Mouse (Mus musculus): Measurements from ENCODE around the gene Pax2. TPM values are rescaled to one million over a fixed set of nuclear protein-coding genes. Genes with fewer than 3 reads are reported as not detected.
A peak's percentile ranks its signal among the peaks of the same experiment; 100 is the strongest.

Pax2 gene
- polyA plus RNA-seq, 1 experiment from 2014 or later, result 8.0 TPM

GRCm38 (mm10) chr19:44734116-44734515 lies 21.7 kb upstream of the Pax2 start:
- no peak overlapping the region for H3K27ac ChIP-seq (ENCODE audit: low read depth, low read length)
- no peak for DNase-seq (ENCODE audit: low spot score)

DNA sequence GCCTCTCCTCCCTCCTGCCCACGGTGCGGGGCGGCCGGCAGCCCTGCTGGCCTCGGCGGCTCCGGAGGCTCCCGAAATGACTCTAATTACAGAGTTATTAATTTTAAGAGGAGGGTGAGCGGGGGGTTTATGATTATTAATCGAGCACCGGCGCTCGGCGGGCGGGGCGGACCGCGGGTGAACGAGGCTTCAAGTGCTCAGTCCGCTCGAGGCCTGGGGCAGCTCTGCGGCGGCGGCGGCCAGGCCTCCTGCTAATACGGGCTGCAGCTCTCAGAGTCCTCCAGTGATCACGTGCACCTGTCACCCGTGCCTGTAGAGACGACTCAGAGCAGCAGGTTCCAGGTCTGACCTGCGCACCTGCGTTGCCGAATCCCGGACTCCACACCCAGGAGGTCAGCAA lies 21.2 kb upstream of the Pax2 start:
- Histone ChIP-seq H3K9ac (ENCODE audit: low read length) (no peak overlapping the region), H3K9me3 (ENCODE audit: control insufficient read depth, low read length) (no peaks in the 10 kb centered on the region), H3K4me1 (ENCODE audit: control insufficient read depth, insufficient read depth, low read length) (no peaks in the 10 kb centered on the region), H3K27me3 (ENCODE audit: control insufficient read depth, insufficient read depth, low read length) (peaks cover 86% of the 10 kb centered on the region), H3K36me3 (ENCODE audit: control insufficient read depth, insufficient read depth, low read length) (no peaks in the 10 kb centered on the region), H3K4me2 (ENCODE audit: low read depth) (peak overlapping the region; percentile 31), H3K27ac (ENCODE audit: low read depth, low read length) (no peak overlapping the region), H3K4me3 (ENCODE audit: low read depth, low read length) (no peak overlapping the region)
- ATAC-seq (ENCODE audit: insufficient read depth, low FRiP score, low TSS enrichment), result no peak
- no peak for DNase-seq (ENCODE audit: low spot score)
- WGBS, result 1% methylated on average over 33 of the region's 33 CpGs

More at GRCm38 (mm10) chr19:44734116-44734515, 21.7 kb upstream of the Pax2 start:
- Histone ChIP-seq H3K4me1 (ENCODE audit: control insufficient read depth, insufficient read depth, low read length) (no peaks in the 10 kb centered on the region), H3K27me3 (ENCODE audit: control insufficient read depth, insufficient read depth, low read length) (peaks cover 83% of the 10 kb centered on the region), H3K4me2 (ENCODE audit: low read depth) (peak overlapping the region; percentile 31), H3K9ac (ENCODE audit: low read length) (no peak overlapping the region), H3K36me3 (ENCODE audit: control insufficient read depth, insufficient read depth, low read length) (no peaks in the 10 kb centered on the region), H3K9me3 (ENCODE audit: control insufficient read depth, low read length) (no peaks in the 10 kb centered on the region), H3K4me3 (ENCODE audit: low read depth, low read length) (no peak overlapping the region)
- ATAC-seq (ENCODE audit: insufficient read depth, low FRiP score, low TSS enrichment), result no peak
- WGBS, result under 1% methylated on average over 20 of the region's 21 CpGs

- peaks cover 93% of the 10 kb centered on the region for H3K27me3 ChIP-seq (ENCODE audit: control insufficient read depth, insufficient read depth, low read length)
- H3K4me1 ChIP-seq (ENCODE audit: control insufficient read depth, insufficient read depth, low read length), result no peaks in the 10 kb centered on the region
- ATAC-seq (ENCODE audit: insufficient read depth, low FRiP score, low TSS enrichment) (no peak), DNase-seq (ENCODE audit: low spot score) (peak; percentile 53)
- no peaks in the 10 kb centered on the region for H3K9me3 ChIP-seq (ENCODE audit: control insufficient read depth, low read length)
- H3K4me2 ChIP-seq (ENCODE audit: low read depth), result no peak overlapping the region
- no peak overlapping the region for H3K27ac ChIP-seq (ENCODE audit: low read depth, low read length)
- WGBS, result under 1% methylated on average over 15 of the region's 16 CpGs
- no peak overlapping the region for H3K9ac ChIP-seq (ENCODE audit: low read length)
- H3K4me3 ChIP-seq (ENCODE audit: low read depth, low read length), result 0 out of 2 replicates have a peak overlapping the region, but pooled peaks have one; percentile 1
- no peaks in the 10 kb centered on the region for H3K36me3 ChIP-seq (ENCODE audit: control insufficient read depth, insufficient read depth, low read length)
Measured at GRCm38 (mm10) chr19:44740300-44740699, 15.5 kb upstream of the Pax2 start.

DNA sequence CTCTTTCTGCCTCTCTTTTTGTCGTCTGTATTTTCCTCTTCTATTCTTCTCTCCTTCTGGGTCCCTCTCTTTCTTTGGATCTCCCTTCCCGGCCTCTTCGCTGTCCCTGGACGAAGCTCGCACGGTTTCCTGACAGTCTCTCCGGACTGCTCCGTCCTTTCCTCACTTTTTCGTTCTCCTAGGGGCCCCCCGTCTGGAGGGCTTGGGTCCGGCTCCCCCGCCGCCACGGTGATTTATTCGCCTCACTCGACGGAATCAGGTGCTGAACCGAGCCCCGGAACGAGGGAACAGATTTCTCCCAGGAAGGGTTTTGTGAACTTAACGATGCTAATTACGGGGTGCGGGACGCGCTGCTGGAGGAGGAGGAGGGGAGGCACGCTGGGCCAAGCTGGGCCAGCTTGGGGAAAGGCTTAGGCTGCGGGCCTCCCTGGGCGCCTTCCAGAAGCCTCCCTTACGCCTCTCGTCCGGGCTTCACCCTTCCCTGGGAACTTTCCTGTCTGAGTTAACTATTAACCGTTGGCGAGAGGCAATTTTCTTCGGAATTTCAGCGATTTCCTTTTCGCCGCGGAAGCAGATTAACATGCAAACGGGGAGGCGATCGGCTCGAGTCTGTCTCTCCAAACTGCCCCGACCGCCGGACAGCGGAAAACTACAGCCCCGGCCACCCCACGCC lies 14.6 kb upstream of the Pax2 start:
- no peak for ATAC-seq (ENCODE audit: insufficient read depth, low FRiP score, low TSS enrichment)
- H3K9ac ChIP-seq (ENCODE audit: low read length), result no peak overlapping the region
- peak overlapping the region; percentile 4 for H3K4me2 ChIP-seq (ENCODE audit: low read depth)
- no peaks in the 10 kb centered on the region for H3K9me3 ChIP-seq (ENCODE audit: control insufficient read depth, low read length)
- H3K4me1 ChIP-seq (ENCODE audit: control insufficient read depth, insufficient read depth, low read length), result no peaks in the 10 kb centered on the region
- H3K4me3 ChIP-seq (ENCODE audit: low read depth, low read length), result peak overlapping the region; percentile 7; the same call in 1 of the 2 replicates
- H3K27me3 ChIP-seq (ENCODE audit: control insufficient read depth, insufficient read depth, low read length), result peaks cover 93% of the 10 kb centered on the region
- peak overlapping the region; percentile 41; the same call in 1 of the 2 replicates for H3K27ac ChIP-seq (ENCODE audit: low read depth, low read length)
- under 1% methylated on average over 48 of the region's 48 CpGs for WGBS
- no peaks in the 10 kb centered on the region for H3K36me3 ChIP-seq (ENCODE audit: control insufficient read depth, insufficient read depth, low read length)
- DNase-seq (ENCODE audit: low spot score), result no peak

- H3K4me2 ChIP-seq (ENCODE audit: low read depth), result peak overlapping the region; percentile 4
- WGBS, result under 1% methylated on average over 13 of the region's 13 CpGs
- H3K4me1 ChIP-seq (ENCODE audit: control insufficient read depth, insufficient read depth, low read length), result no peaks in the 10 kb centered on the region
- H3K27ac ChIP-seq (ENCODE audit: low read depth, low read length), result peak overlapping the region; percentile 41; the same call in 1 of the 2 replicates
- ATAC-seq (ENCODE audit: insufficient read depth, low FRiP score, low TSS enrichment) (no peak), DNase-seq (ENCODE audit: low spot score) (peak; percentile 49)
- no peaks in the 10 kb centered on the region for H3K9me3 ChIP-seq (ENCODE audit: control insufficient read depth, low read length)
- peak overlapping the region; percentile 7; the same call in 1 of the 2 replicates for H3K4me3 ChIP-seq (ENCODE audit: low read depth, low read length)
- H3K36me3 ChIP-seq (ENCODE audit: control insufficient read depth, insufficient read depth, low read length), result no peaks in the 10 kb centered on the region
- no peak overlapping the region for H3K9ac ChIP-seq (ENCODE audit: low read length)
- H3K27me3 ChIP-seq (ENCODE audit: control insufficient read depth, insufficient read depth, low read length), result peaks cover 93% of the 10 kb centered on the region
Measured at GRCm38 (mm10) chr19:44741764-44742127, 14.1 kb upstream of the Pax2 start.

GRCm38 (mm10) chr19:44742131-44743020 lies 13.5 kb upstream of the Pax2 start:
- Histone ChIP-seq H3K9me3 (ENCODE audit: control insufficient read depth, low read length) (no peaks in the 10 kb centered on the region), H3K4me1 (ENCODE audit: control insufficient read depth, insufficient read depth, low read length) (no peaks in the 10 kb centered on the region), H3K27me3 (ENCODE audit: control insufficient read depth, insufficient read depth, low read length) (peaks cover 92% of the 10 kb centered on the region), H3K4me3 (ENCODE audit: low read depth, low read length) (0 out of 2 replicates have a peak overlapping the region, but pooled peaks have one; percentile 7), H3K4me2 (ENCODE audit: low read depth) (peak overlapping the region; percentile 7; the same call in 1 of the 2 replicates), H3K36me3 (ENCODE audit: control insufficient read depth, insufficient read depth, low read length) (no peaks in the 10 kb centered on the region), H3K9ac (ENCODE audit: low read length) (0 out of 2 replicates have a peak overlapping the region, but pooled peaks have one; percentile 11), H3K27ac (ENCODE audit: low read depth, low read length) (peak overlapping the region; percentile 41; the same call in 1 of the 2 replicates)
- under 1% methylated on average over 22 of the region's 22 CpGs for WGBS
- ATAC-seq (ENCODE audit: insufficient read depth, low FRiP score, low TSS enrichment) (no peak), DNase-seq (ENCODE audit: low spot score) (peak; percentile 32)

GRCm38 (mm10) chr19:44743021-44743415 lies 12.8 kb upstream of the Pax2 start:
- Histone ChIP-seq H3K4me3 (ENCODE audit: low read depth, low read length) (no peak overlapping the region), H3K4me1 (ENCODE audit: control insufficient read depth, insufficient read depth, low read length) (no peaks in the 10 kb centered on the region), H3K27ac (ENCODE audit: low read depth, low read length) (no peak overlapping the region), H3K9me3 (ENCODE audit: control insufficient read depth, low read length) (no peaks in the 10 kb centered on the region), H3K4me2 (ENCODE audit: low read depth) (no peak overlapping the region), H3K36me3 (ENCODE audit: control insufficient read depth, insufficient read depth, low read length) (no peaks in the 10 kb centered on the region), H3K9ac (ENCODE audit: low read length) (no peak overlapping the region), H3K27me3 (ENCODE audit: control insufficient read depth, insufficient read depth, low read length) (peaks cover 92% of the 10 kb centered on the region)
- 0% methylated on average over 2 of the region's 2 CpGs for WGBS
- DNase-seq (ENCODE audit: low spot score), result no peak
- ATAC-seq (ENCODE audit: insufficient read depth, low FRiP score, low TSS enrichment), result no peak

DNA sequence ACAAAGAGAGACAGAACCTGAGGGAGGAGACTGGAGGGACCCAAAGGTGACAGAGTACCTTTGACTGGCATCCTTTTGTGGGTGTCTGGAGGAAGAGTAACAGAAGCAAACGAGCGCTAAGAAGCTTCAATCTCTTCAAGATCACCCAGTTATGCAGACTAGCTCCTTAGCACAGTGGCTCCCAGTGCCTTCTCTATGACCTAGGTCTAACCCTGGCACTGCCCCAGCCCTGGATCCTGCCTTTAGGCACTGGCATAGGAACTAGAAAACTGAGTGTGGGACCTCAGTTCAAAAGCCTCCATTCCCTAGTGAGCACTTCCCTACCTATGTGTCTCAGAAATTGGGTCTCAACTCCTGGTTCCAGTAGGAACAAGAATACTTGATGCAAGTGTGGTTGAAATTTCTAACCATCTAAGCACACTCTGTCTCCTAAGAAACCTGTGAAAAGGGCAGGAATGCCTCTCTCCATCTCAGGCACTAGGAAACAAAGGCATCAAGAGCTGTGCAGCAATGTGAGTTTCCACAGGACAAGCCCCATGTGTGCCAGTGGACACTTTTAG lies 11.8 kb upstream of the Pax2 start:
- DNase-seq (ENCODE audit: low spot score), result no peak
- H3K4me2 ChIP-seq (ENCODE audit: low read depth), result no peak overlapping the region
- H3K27me3 ChIP-seq (ENCODE audit: control insufficient read depth, insufficient read depth, low read length), result peaks cover 97% of the 10 kb centered on the region

More for the DNA sequence above, 11.8 kb upstream of the Pax2 start:
- no peak overlapping the region for H3K27ac ChIP-seq (ENCODE audit: low read depth, low read length)
- H3K9me3 ChIP-seq (ENCODE audit: control insufficient read depth, low read length), result no peaks in the 10 kb centered on the region
- ATAC-seq (ENCODE audit: insufficient read depth, low FRiP score, low TSS enrichment), result no peak
- WGBS, result 6% methylated on average over 2 of the region's 2 CpGs
- H3K4me3 ChIP-seq (ENCODE audit: low read depth, low read length), result no peak overlapping the region
- H3K36me3 ChIP-seq (ENCODE audit: control insufficient read depth, insufficient read depth, low read length), result no peaks in the 10 kb centered on the region
- no peaks in the 10 kb centered on the region for H3K4me1 ChIP-seq (ENCODE audit: control insufficient read depth, insufficient read depth, low read length)
- H3K9ac ChIP-seq (ENCODE audit: low read length), result no peak overlapping the region
